Mouse (Mus musculus): ENCODE data around the gene Satb1.

Satb1 gene

GRCm38 (mm10) chr17:51778961-51779360, 54.1 kb downstream of the Satb1 start:
- no peak for DNase-seq (ENCODE audit: extremely low read depth, low read depth, low spot score)

- no peak for DNase-seq (ENCODE audit: extremely low read depth, low read depth, low spot score)
Measured at GRCm38 (mm10) chr17:51777813-51778212, 55.3 kb downstream of the Satb1 start.

GRCm38 (mm10) chr17:51775070-51775881, 57.8 kb downstream of the Satb1 start:
- DNase-seq (ENCODE audit: extremely low read depth, low read depth, low spot score), result no peak

GRCm38 (mm10) chr17:51763600-51763999, 69.5 kb downstream of the Satb1 start:
- DNase-seq (ENCODE audit: extremely low read depth, low read depth, low spot score), result no peak

- no peak for DNase-seq (ENCODE audit: extremely low read depth, low read depth, low spot score)
Measured at GRCm38 (mm10) chr17:51762503-51762902, 70.6 kb downstream of the Satb1 start.

- DNase-seq (ENCODE audit: extremely low read depth, low read depth, low spot score), result no peak
Measured at GRCm38 (mm10) chr17:51760997-51761655, 72.0 kb downstream of the Satb1 start.

GRCm38 (mm10) chr17:51760251-51760887, 72.7 kb downstream of the Satb1 start:
- no peak for DNase-seq (ENCODE audit: extremely low read depth, low read depth, low spot score)

- DNase-seq (ENCODE audit: extremely low read depth, low read depth, low spot score), result no peak
Measured at GRCm38 (mm10) chr17:51759509-51759908, 73.6 kb downstream of the Satb1 start.

GRCm38 (mm10) chr17:51752142-51752541, 80.9 kb downstream of the Satb1 start:
- no peak for DNase-seq (ENCODE audit: extremely low read depth, low read depth, low spot score)

- no peak for DNase-seq (ENCODE audit: extremely low read depth, low read depth, low spot score)
Measured at GRCm38 (mm10) chr17:51747204-51747603, 85.9 kb downstream of the Satb1 start.

- DNase-seq (ENCODE audit: extremely low read depth, low read depth, low spot score), result no peak
Measured at GRCm38 (mm10) chr17:51742502-51742901, 90.6 kb downstream of the Satb1 start.

GRCm38 (mm10) chr17:51741126-51741525, 92.0 kb downstream of the Satb1 start:
- DNase-seq (ENCODE audit: extremely low read depth, low read depth, low spot score), result no peak

GRCm38 (mm10) chr17:51740246-51740645, 92.8 kb downstream of the Satb1 start:
- DNase-seq (ENCODE audit: extremely low read depth, low read depth, low spot score), result no peak

GRCm38 (mm10) chr17:51724486-51724885, 108.6 kb downstream of the Satb1 start:
- no peak for DNase-seq (ENCODE audit: extremely low read depth, low read depth, low spot score)

GRCm38 (mm10) chr17:51695711-51696110, 137.4 kb downstream of the Satb1 start:
- no peak for DNase-seq (ENCODE audit: extremely low read depth, low read depth, low spot score)

GRCm38 (mm10) chr17:51695271-51695670, 137.8 kb downstream of the Satb1 start:
- no peak for DNase-seq (ENCODE audit: extremely low read depth, low read depth, low spot score)

GRCm38 (mm10) chr17:51690526-51690925, 142.6 kb downstream of the Satb1 start:
- DNase-seq (ENCODE audit: extremely low read depth, low read depth, low spot score), result no peak

GRCm38 (mm10) chr17:51687226-51687625, 145.9 kb downstream of the Satb1 start:
- DNase-seq (ENCODE audit: extremely low read depth, low read depth, low spot score), result no peak
